In genomic region chr15:80760935-80761334, GRCm38 (mm10) we compare ENCODE assay signal across 13 mouse cellular contexts. TPM values are rescaled to one million over a fixed set of nuclear protein-coding genes. Genes with fewer than 3 reads are reported as not detected.
A peak's percentile ranks its signal among the peaks of the same experiment; 100 is the strongest.
DNase-seq lines count a peak whose midpoint lies in the region; ATAC-seq and TF ChIP-seq lines count a peak whose summit lies in the region.
"Had no signal": no experiment of that assay in that cellular context is flagged by ENCODE, and none has a peak within 500 bp of the region (broad histone marks: within the 10 kb centered on the region; RNA-seq: fewer than 3 reads in every experiment).

No protein-coding gene starts in this region.

- H3K27ac ChIP-seq in intestine, embryonic 15.5 days: no peak overlapping the region
- no peak overlapping the region for H3K27ac ChIP-seq in hindbrain, embryonic 16.5 days (ENCODE audit: low read depth, low read length)
- no peak overlapping the region for H3K27ac ChIP-seq in midbrain, postnatal 0 days (ENCODE audit: low read depth, low read length)
- H3K27ac ChIP-seq: hindbrain, embryonic 13.5 days; kidney, postnatal 0 days; limb, embryonic 15.5 days had no signal

- no peak overlapping the region for H3K4me3 ChIP-seq in intestine, embryonic 15.5 days (replicated peaks)
- no peak overlapping the region for H3K4me3 ChIP-seq in hindbrain, embryonic 16.5 days (ENCODE audit: low read length)
- H3K4me3 ChIP-seq in midbrain, postnatal 0 days (ENCODE audit: low read depth, low read length): no peak overlapping the region
- H3K4me3 ChIP-seq: hindbrain, embryonic 13.5 days; limb, embryonic 15.5 days; myocyte had no signal

- peak; percentile 68 for DNase-seq in spleen, adult 12 weeks (ENCODE audit: low spot score)
- DNase-seq in spleen, adult 18-20 months: no peak
- no peak for DNase-seq in midbrain, postnatal 0 days (ENCODE audit: low spot score)
- no peak for DNase-seq in frontal cortex, postnatal 36 days (ENCODE audit: low spot score in 2 of 2)
- DNase-seq: cerebellum, postnatal 25 days; thymus, postnatal 4 days had no signal

- TF ChIP-seq CTCF in midbrain, postnatal 0 days (IDR thresholded peaks at IDR 0.05): no peak

- no peaks in the 10 kb centered on the region for H3K36me3 ChIP-seq in intestine, embryonic 15.5 days
- H3K36me3 ChIP-seq in hindbrain, embryonic 16.5 days (ENCODE audit: control insufficient read depth, insufficient read depth, low read length): no peaks in the 10 kb centered on the region
- no peaks in the 10 kb centered on the region for H3K36me3 ChIP-seq in midbrain, postnatal 0 days (ENCODE audit: insufficient read depth, low read length)
- H3K36me3 ChIP-seq: hindbrain, embryonic 13.5 days; limb, embryonic 15.5 days had no signal

- H3K27me3 ChIP-seq in intestine, embryonic 15.5 days (replicated peaks): no peaks in the 10 kb centered on the region
- H3K27me3 ChIP-seq in hindbrain, embryonic 16.5 days (replicated peaks; ENCODE audit: control insufficient read depth, insufficient read depth, low read length): no peaks in the 10 kb centered on the region
- H3K27me3 ChIP-seq in midbrain, postnatal 0 days (ENCODE audit: insufficient read depth, low read length): no peaks in the 10 kb centered on the region
- H3K27me3 ChIP-seq: hindbrain, embryonic 13.5 days; limb, embryonic 15.5 days had no signal

- no peak overlapping the region for H3K4me2 ChIP-seq in intestine, embryonic 15.5 days (replicated peaks)
- H3K4me2 ChIP-seq in hindbrain, embryonic 16.5 days (ENCODE audit: low read length): no peak overlapping the region
- H3K4me2 ChIP-seq in midbrain, postnatal 0 days (ENCODE audit: low read depth, low read length, poor library complexity, severe bottlenecking): no peak overlapping the region
- H3K4me2 ChIP-seq: hindbrain, embryonic 13.5 days; limb, embryonic 15.5 days had no signal

- no peak overlapping the region for H3K9ac ChIP-seq in intestine, embryonic 15.5 days
- H3K9ac ChIP-seq in hindbrain, embryonic 16.5 days (ENCODE audit: low read depth, low read length): no peak overlapping the region
- H3K9ac ChIP-seq in midbrain, postnatal 0 days (replicated peaks; ENCODE audit: low read length, poor library complexity, severe bottlenecking): no peak overlapping the region
- H3K9ac ChIP-seq: hindbrain, embryonic 13.5 days; limb, embryonic 15.5 days had no signal

- WGBS in intestine, embryonic 15.5 days: 67% methylated on average over 8 of the region's 8 CpGs
- 74% methylated on average over 8 of the region's 8 CpGs for WGBS in hindbrain, embryonic 16.5 days
- 72% methylated on average over 8 of the region's 8 CpGs for WGBS in midbrain, postnatal 0 days

- H3K9me3 ChIP-seq in intestine, embryonic 15.5 days: no peaks in the 10 kb centered on the region
- H3K9me3 ChIP-seq in hindbrain, embryonic 16.5 days (ENCODE audit: control insufficient read depth, low read length): no peaks in the 10 kb centered on the region
- H3K9me3 ChIP-seq in midbrain, postnatal 0 days (ENCODE audit: low read length): no peaks in the 10 kb centered on the region
- H3K9me3 ChIP-seq: hindbrain, embryonic 13.5 days; limb, embryonic 15.5 days had no signal

- H3K4me1 ChIP-seq in intestine, embryonic 15.5 days (replicated peaks): no peaks in the 10 kb centered on the region
- H3K4me1 ChIP-seq in hindbrain, embryonic 16.5 days (ENCODE audit: control insufficient read depth, insufficient read depth, low read depth, low read length): no peaks in the 10 kb centered on the region
- no peaks in the 10 kb centered on the region for H3K4me1 ChIP-seq in midbrain, postnatal 0 days (ENCODE audit: insufficient read depth, low read length)
- H3K4me1 ChIP-seq: limb, embryonic 15.5 days had no signal

- peak; percentile 88 for ATAC-seq in intestine, embryonic 15.5 days
- peak; percentile 99 for ATAC-seq in megakaryocyte-erythroid progenitor cell, adult 5-6 weeks (replicated peaks; ENCODE audit: low FRiP score, low TSS enrichment, poor library complexity, severe bottlenecking)
- ATAC-seq in hindbrain, embryonic 16.5 days: no peak
- ATAC-seq in midbrain, postnatal 0 days (ENCODE audit: low FRiP score): no peak

RNA-seq across cellular contexts. Expression of gene Tnrc6b, which starts 49.8 kb away (rescaled TPM):
- 19.8 and 20.7 TPM in 2 replicates for polyA plus RNA-seq in intestine, embryonic 15.5 days (2015; fragmentation: Nextera tagmentation; extraction: Ambion mirVana)
- 79.3 and 89.0 TPM in 2 replicates for total RNA-seq in megakaryocyte-erythroid progenitor cell, adult 5-6 weeks (2014; fragmentation: Nextera tagmentation)
- 40.3 and 48.5 TPM in 2 replicates for total RNA-seq in megakaryocyte-erythroid progenitor cell, adult 5-6 weeks (2017)
- 26.8 and 32.9 TPM in 2 replicates for polyA plus RNA-seq in hindbrain, embryonic 16.5 days (2015; fragmentation: Nextera tagmentation; extraction: Ambion mirVana)
- total RNA-seq in midbrain, postnatal 0 days (2014; rRNA removed): 30.0 and 39.0 TPM in 2 replicates
- polyA plus RNA-seq in midbrain, postnatal 0 days (2015; fragmentation: Nextera tagmentation; extraction: Ambion mirVana): 21.5 and 26.3 TPM in 2 replicates

Comparison
In these comparisons a context has a peak if more than half of its experiments do, and no peak if none do; other contexts are left out.
1. ATAC-seq: peak in intestine, embryonic 15.5 days (single experiment) and megakaryocyte-erythroid progenitor cell, adult 5-6 weeks (single experiment); none in hindbrain, embryonic 16.5 days (single experiment) and midbrain, postnatal 0 days (single experiment).